Mouse (Mus musculus) E14TG2a.4 (cell line): ENCODE data around the gene Lmx1b.

Experiments used
- CTCF ChIP-seq: conservative IDR thresholded peaks from 2 replicates; pipeline ENCODE4 v1.5.1; 2014; ENCODE audit warnings: low read length
- NANOG ChIP-seq: IDR thresholded peaks from 2 replicates; pipeline ENCODE4 v1.6.1; 2014; ENCODE audit warnings: borderline replicate concordance, low read length, mixed read lengths
- POU5F1 ChIP-seq: IDR thresholded peaks from 2 replicates; pipeline ENCODE4 v1.6.1; 2014; ENCODE audit warnings: low read length, borderline replicate concordance

- TF ChIP-seq CTCF (peak; percentile 80), NANOG (no peak), POU5F1 (no peak)
Observed at GRCm38 (mm10) chr2:33600520-33600919, 39.8 kb downstream of the Lmx1b start.
